Mouse (Mus musculus): ENCODE measurements at regions not wholly inside any gene's neighbourhood (a gene's known extent, or its start where the extent isn't known, plus 50 kb on each side); places are given as distances from the start of the nearest gene placed in this dataset.

GRCm38 (mm10) chr6:100968960-100969359, 135.5 kb downstream of the Ppp4r2 start:
- TF ChIP-seq POLR2A (IDR thresholded peaks at IDR 0.05; ENCODE audit: borderline replicate concordance, extremely low read depth, low read depth, low read length) (no peak), CTCF (IDR thresholded peaks at IDR 0.05; ENCODE audit: insufficient read depth, low read length) (no peak)

Measured in lung, adult 2 months (tissue).